Mouse (Mus musculus) kidney, embryonic 15.5 days (tissue): ENCODE results near the gene Tada3. TPM values are rescaled to one million over a fixed set of nuclear protein-coding genes. Genes with fewer than 3 reads are reported as not detected.

Experiments
- ATAC-seq: fragments of 200-750 bp; cut with Nextera tagmentation; replicated peaks from 2 replicates; pipeline ENCODE4 v1.8.0; 2017; ENCODE audit warnings: moderate TSS enrichment; ENCODE audit not compliant: low FRiP score
- H3K27ac ChIP-seq: fragments of 300-500 bp; sonication (generic); 2 replicates; pipeline ENCODE4 v1.5.1; 2015; ENCODE audit warnings: mild to moderate bottlenecking, inconsistent platforms
- H3K27me3 ChIP-seq: fragments of 300-500 bp; sonication (generic); 2 replicates; pipeline ENCODE4 v1.6.1; 2015; ENCODE audit warnings: inconsistent platforms
- H3K36me3 ChIP-seq: fragments of 300-500 bp; sonication (generic); 2 replicates; pipeline ENCODE4 v1.6.1; 2015; ENCODE audit warnings: inconsistent platforms
- H3K4me1 ChIP-seq: fragments of 300-500 bp; sonication (generic); 2 replicates; pipeline ENCODE4 v1.6.1; 2015; ENCODE audit warnings: inconsistent platforms
- H3K4me2 ChIP-seq: fragments of 300-500 bp; sonication (generic); 2 replicates; pipeline ENCODE4 v1.6.1; 2015; ENCODE audit warnings: moderate library complexity, mild to moderate bottlenecking, inconsistent platforms
- H3K4me3 ChIP-seq: fragments of 300-500 bp; sonication (generic); replicated peaks from 2 replicates; pipeline ENCODE4 v1.5.1; 2015; ENCODE audit warnings: mild to moderate bottlenecking, inconsistent platforms
- H3K9ac ChIP-seq: fragments of 300-500 bp; sonication (generic); 2 replicates; pipeline ENCODE4 v1.6.1; 2015; ENCODE audit warnings: mild to moderate bottlenecking, inconsistent platforms
- H3K9me3 ChIP-seq: fragments of 300-500 bp; sonication (generic); replicated peaks from 2 replicates; pipeline ENCODE4 v1.6.1; 2016; ENCODE audit warnings: inconsistent platforms
- WGBS: fragments of 180-500 bp; shearing (Covaris S2); methylation state at CpG from one replicate; pipeline ENCODE4 v1.1.7; 2015; ENCODE audit warnings: mixed read lengths; 5-methylcytosine and 5-hydroxymethylcytosine counted together
- polyA plus RNA-seq: library from polyadenylated mRNA; unstranded; fragments of >200 nt; fragmentation: Nextera tagmentation; extraction: Ambion mirVana; gene quantifications from 2 replicates; pipeline ENCODE4 v1.2.1, GENCODE M21; 2015

Gene Tada3
- polyA plus RNA-seq, 1 experiment from 2014 or later, result 62.1 TPM

DNA sequence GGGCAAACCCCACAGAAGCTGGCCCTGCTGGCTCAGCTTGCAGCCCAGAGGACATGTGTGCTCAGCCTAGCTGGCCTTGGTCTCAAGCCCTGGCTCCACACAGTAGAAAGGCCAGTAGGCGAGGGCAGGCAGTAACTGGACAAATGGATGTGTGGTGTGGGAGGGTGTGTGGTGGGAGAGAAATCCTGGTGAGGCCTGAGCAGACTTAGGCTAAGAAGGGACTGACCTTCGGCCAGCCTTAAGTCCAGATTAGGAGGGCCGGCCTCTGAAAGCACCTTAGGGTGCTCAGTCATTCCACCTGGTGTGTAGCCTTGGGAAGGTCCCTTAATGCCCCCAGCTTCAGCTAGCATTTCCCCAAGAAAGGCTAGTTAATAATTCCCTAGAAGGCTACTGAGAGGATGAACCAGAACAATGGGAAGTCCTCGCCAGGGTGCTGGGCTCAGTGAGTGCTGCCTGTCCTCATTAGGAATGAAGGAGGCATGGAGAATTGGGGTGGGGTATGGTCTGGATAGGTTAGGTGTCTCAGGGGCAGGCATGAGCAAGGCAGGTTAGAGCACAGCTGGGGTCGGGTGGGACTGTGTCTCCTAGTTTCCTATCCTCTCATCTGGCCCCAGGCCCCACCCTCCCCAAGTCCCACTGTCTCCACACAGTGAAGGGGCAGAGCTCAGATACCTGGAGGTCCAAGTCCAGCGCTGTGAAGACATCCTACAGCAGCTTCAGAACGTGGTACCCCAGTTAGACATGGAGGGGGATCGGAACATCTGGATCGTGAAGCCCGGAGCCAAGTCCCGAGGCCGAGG is 27.2 kb upstream of the Tada3 start:
- no peak overlapping the region for H3K4me2 ChIP-seq
- no peaks in the 10 kb centered on the region for H3K4me1 ChIP-seq
- H3K27me3 ChIP-seq, result no peaks in the 10 kb centered on the region
- WGBS, result 76% methylated on average over 12 of the region's 12 CpGs
- H3K4me3 ChIP-seq, result no peak overlapping the region
- H3K9ac ChIP-seq, result no peak overlapping the region
- peak overlapping the region; percentile 61; the same call in 1 of the 2 replicates for H3K27ac ChIP-seq
- peak; percentile 77 for ATAC-seq
- no peaks in the 10 kb centered on the region for H3K9me3 ChIP-seq
- peaks cover 9% of the 10 kb centered on the region; the same call in 1 of the 2 replicates for H3K36me3 ChIP-seq

GRCm38 (mm10) chr6:113402094-113402493 is 24.4 kb upstream of the Tada3 start:
- 91% methylated on average over 13 of the region's 13 CpGs for WGBS

DNA sequence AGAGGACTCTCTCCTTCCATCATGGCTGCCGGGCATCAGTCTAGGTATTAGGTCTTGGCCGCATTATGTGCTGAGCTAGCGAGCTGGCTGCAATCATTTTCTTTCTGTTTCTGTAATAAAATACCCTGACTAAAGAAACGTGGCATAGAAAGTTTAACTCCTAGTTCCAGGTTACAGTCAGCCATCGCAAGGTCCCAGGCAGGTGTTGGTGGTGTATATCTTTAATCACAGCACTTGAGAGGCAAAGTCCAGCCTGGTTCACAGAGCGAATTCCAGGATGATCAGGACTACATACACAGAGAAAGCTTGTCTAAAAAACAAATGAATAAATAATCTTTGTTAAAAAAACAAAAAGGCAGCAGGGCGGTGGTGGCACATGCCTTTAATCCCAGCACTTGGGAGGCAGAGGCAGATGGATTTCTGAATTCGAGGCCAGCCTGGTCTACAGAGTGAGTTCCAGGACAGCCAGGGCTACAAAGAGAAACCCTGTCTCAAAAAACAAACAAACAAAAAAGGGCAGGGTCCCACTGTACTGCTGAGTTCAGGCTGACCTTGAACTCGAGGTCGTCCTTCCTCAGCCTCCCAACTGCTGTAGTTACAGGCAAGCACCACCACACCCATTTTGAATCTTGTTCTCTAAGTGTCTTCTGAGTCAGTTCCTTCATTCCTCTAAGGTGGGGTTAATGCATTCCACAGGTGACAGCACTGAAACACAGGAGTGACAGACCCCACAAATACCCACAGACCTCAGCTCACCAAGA is 18.8 kb upstream of the Tada3 start:
- H3K4me3 ChIP-seq, result no peak overlapping the region
- no peaks in the 10 kb centered on the region for H3K27me3 ChIP-seq
- H3K36me3 ChIP-seq, result peaks cover 11% of the 10 kb centered on the region; the same call in 1 of the 2 replicates
- 83% methylated on average over 10 of the region's 10 CpGs for WGBS
- ATAC-seq, result no peak
- no peak overlapping the region for H3K27ac ChIP-seq
- H3K9me3 ChIP-seq, result no peaks in the 10 kb centered on the region
- no peak overlapping the region for H3K4me2 ChIP-seq
- no peak overlapping the region for H3K9ac ChIP-seq
- peaks cover 17% of the 10 kb centered on the region for H3K4me1 ChIP-seq

More at GRCm38 (mm10) chr6:113402094-113402493, 24.4 kb upstream of the Tada3 start:
- no peaks in the 10 kb centered on the region for H3K27me3 ChIP-seq
- no peaks in the 10 kb centered on the region for H3K9me3 ChIP-seq
- no peak for ATAC-seq
- peaks cover 4% of the 10 kb centered on the region; the same call in 1 of the 2 replicates for H3K36me3 ChIP-seq
- no peak overlapping the region for H3K4me2 ChIP-seq
- H3K4me3 ChIP-seq, result no peak overlapping the region
- no peak overlapping the region for H3K27ac ChIP-seq
- H3K4me1 ChIP-seq, result no peaks in the 10 kb centered on the region
- no peak overlapping the region for H3K9ac ChIP-seq

DNA sequence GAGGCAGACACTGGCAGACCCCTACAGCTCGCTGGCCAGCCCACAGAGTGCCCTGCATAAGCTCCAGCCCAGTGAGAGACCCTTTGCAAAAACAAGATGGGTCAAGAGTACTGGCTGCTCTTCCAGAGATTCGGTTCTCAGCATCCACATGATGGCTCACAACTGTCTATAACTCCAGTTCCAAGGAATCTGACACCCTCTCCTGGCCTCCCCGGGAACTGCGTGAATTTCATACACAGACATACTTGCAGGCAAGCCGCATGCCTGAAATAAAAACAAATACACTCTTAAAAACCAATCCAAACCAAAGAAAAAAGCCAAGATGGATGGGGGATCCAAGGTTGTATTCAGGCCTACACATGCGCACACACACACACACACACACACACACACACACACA is 17.8 kb upstream of the Tada3 start:
- H3K9ac ChIP-seq, result no peak overlapping the region
- no peak overlapping the region for H3K27ac ChIP-seq
- H3K4me1 ChIP-seq, result peaks cover 19% of the 10 kb centered on the region
- no peaks in the 10 kb centered on the region for H3K9me3 ChIP-seq
- WGBS, result 97% methylated on average over 6 of the region's 6 CpGs
- no peak overlapping the region for H3K4me3 ChIP-seq
- no peaks in the 10 kb centered on the region for H3K27me3 ChIP-seq
- H3K36me3 ChIP-seq, result peaks cover 17% of the 10 kb centered on the region
- no peak overlapping the region for H3K4me2 ChIP-seq
- ATAC-seq, result no peak

DNA sequence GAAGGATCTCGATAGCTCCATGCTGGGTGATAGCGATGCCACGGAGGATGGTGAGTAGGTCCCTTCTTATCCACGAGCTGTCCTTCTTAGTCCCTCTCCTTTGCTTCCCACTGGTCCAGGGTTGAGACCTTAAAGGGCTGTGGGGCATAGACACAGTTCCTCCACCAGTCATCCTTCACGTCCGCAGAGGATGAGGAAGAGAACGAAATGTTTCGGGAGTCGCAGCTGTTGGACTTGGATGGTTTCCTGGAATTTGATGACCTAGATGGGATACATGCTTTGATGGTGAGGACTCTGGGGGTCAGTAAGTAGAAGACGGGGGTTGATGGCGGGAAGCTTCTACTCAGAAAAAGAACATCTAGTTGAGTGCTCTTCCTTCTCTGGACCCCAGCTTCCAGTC is 17.1 kb upstream of the Tada3 start:
- H3K4me1 ChIP-seq, result peaks cover 19% of the 10 kb centered on the region

DNA sequence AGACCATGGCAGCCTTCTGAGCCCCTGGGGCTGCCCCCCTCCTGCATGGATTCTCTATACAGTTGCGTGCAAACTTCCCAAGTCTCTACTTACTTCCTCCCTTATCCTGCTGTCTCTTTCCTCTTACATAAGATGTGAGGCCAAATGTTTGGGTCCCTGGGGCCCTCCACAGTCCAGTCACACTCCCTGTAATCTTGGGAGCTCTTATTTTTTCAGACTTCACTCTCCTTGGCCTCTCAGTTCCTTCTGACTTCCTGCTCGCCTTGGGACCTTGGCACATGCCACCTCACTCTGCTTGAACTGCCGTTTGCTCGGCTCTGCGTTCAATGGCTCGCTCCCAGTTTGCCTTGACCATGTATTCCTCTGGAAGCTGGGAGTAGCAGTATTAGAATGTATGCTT is 16.3 kb upstream of the Tada3 start:
- Histone ChIP-seq H3K4me3 (no peak overlapping the region), H3K27ac (no peak overlapping the region), H3K9me3 (no peaks in the 10 kb centered on the region), H3K4me2 (no peak overlapping the region), H3K4me1 (peaks cover 19% of the 10 kb centered on the region), H3K9ac (no peak overlapping the region), H3K36me3 (peaks cover 32% of the 10 kb centered on the region), H3K27me3 (no peaks in the 10 kb centered on the region)
- ATAC-seq, result no peak
- 88% methylated on average over 6 of the region's 6 CpGs for WGBS

More for the DNA sequence above, 17.1 kb upstream of the Tada3 start:
- ATAC-seq, result no peak
- Histone ChIP-seq H3K36me3 (peaks cover 24% of the 10 kb centered on the region), H3K4me3 (no peak overlapping the region), H3K9me3 (no peaks in the 10 kb centered on the region), H3K4me2 (no peak overlapping the region), H3K9ac (no peak overlapping the region), H3K27me3 (no peaks in the 10 kb centered on the region), H3K27ac (no peak overlapping the region)
- WGBS, result 87% methylated on average over 11 of the region's 11 CpGs

- Histone ChIP-seq H3K27ac (peak overlapping the region; percentile 59), H3K9ac (peak overlapping the region; percentile 48), H3K9me3 (no peaks in the 10 kb centered on the region), H3K36me3 (peaks cover 47% of the 10 kb centered on the region), H3K4me2 (peak overlapping the region; percentile 95), H3K4me3 (peak overlapping the region; percentile 53), H3K27me3 (no peaks in the 10 kb centered on the region), H3K4me1 (peaks cover 19% of the 10 kb centered on the region)
- peak; percentile 89 for ATAC-seq
- WGBS, result under 1% methylated on average over 51 of the region's 51 CpGs
Measured at GRCm38 (mm10) chr6:113392387-113393071, 14.8 kb upstream of the Tada3 start.

DNA sequence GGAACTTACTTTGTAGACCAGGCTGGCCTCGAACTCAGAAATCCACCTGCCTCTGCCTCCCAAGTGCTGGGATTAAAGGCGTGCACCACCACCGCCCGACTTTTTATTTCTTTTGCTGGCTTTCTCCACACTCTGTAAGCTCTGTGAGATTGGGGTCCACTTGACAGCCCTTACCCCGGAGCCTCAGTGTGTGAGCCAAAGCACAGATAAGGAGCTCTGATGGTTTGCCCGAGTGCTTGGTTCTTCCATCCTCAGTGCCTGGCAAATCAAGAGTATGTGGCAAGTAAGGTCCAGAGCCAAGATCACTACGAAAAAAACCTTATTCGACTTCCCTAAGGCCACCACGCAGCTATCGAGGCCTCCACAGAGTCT is 14.3 kb upstream of the Tada3 start:
- peak overlapping the region; percentile 59; the same call in 1 of the 2 replicates for H3K27ac ChIP-seq
- H3K4me2 ChIP-seq, result peak overlapping the region; percentile 95
- H3K36me3 ChIP-seq, result peaks cover 52% of the 10 kb centered on the region
- peak overlapping the region; percentile 48 for H3K9ac ChIP-seq
- WGBS, result 32% methylated on average over 10 of the region's 10 CpGs
- ATAC-seq, result no peak
- peaks cover 19% of the 10 kb centered on the region for H3K4me1 ChIP-seq
- peak overlapping the region; percentile 53 for H3K4me3 ChIP-seq
- H3K9me3 ChIP-seq, result no peaks in the 10 kb centered on the region
- no peaks in the 10 kb centered on the region for H3K27me3 ChIP-seq

DNA sequence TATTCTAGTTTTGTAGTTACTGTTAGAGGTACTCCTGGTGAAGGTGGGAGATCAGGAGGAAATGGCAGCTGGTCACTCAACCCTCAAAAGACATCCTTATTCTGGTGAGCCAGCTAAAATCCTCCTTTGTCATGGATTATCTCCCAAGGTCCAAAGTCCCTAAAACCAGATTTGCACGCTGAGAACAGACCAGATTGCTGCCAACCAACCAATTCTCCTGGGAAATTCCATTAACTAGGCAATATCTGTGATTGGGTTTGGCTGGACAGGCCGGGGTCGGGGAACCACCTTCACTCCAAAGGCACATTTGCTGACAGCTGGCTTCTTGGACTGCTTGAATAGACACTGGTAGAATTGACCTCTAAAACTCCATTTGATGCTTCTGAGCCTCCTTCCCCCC is 13.0 kb upstream of the Tada3 start:
- Histone ChIP-seq H3K4me1 (peaks cover 19% of the 10 kb centered on the region), H3K27me3 (no peaks in the 10 kb centered on the region), H3K9ac (no peak overlapping the region), H3K36me3 (peaks cover 59% of the 10 kb centered on the region), H3K27ac (no peak overlapping the region), H3K4me3 (no peak overlapping the region), H3K4me2 (no peak overlapping the region), H3K9me3 (no peaks in the 10 kb centered on the region)
- no peak for ATAC-seq
- 85% methylated on average over 3 of the region's 3 CpGs for WGBS

DNA sequence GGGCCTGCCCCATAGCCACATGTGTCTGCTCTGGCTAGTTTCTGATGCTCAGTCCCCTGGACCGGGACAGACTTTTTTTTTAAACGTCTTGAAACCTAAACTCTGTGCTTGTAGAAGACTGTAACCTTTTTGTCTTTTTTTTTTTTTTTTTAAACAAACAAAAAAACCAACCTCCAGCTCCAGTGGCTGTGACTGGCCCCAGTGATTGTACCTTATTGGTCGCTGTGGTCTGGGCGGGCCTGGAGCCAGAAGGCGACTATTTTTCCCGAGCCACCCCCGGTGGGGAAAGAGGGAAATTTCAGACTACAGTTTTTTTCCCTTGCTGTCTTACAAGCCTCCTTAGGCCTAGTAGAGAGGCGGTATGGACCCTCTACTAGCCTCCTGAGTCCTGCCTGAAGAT is 11.3 kb upstream of the Tada3 start, which contains the start of gene Ttll3:
Gene Ttll3, plus strand, starts transcription at position 301 of the 400 bp plus-strand sequence.
- Histone ChIP-seq H3K9ac (no peak within 1 kb of the TSS), H3K9me3 (no peaks in the 10 kb centered on the region), H3K36me3 (peaks cover 71% of the 10 kb centered on the region), H3K27ac (no peak within 1 kb of the TSS), H3K27me3 (no peaks in the 10 kb centered on the region), H3K4me2 (no peak within 1 kb of the TSS), H3K4me3 (no peak within 1 kb of the TSS), H3K4me1 (peaks cover 19% of the 10 kb centered on the region)
- 70% methylated on average over 8 of the region's 8 CpGs for WGBS
- ATAC-seq, result no peak

- no peak overlapping the region for H3K27ac ChIP-seq
- H3K27me3 ChIP-seq, result no peaks in the 10 kb centered on the region
- no peak overlapping the region for H3K4me3 ChIP-seq
- no peaks in the 10 kb centered on the region for H3K4me1 ChIP-seq
- ATAC-seq, result no peak
- H3K9me3 ChIP-seq, result no peaks in the 10 kb centered on the region
- no peak overlapping the region for H3K4me2 ChIP-seq
- WGBS, result 42% methylated on average over 3 of the region's 3 CpGs
- H3K36me3 ChIP-seq, result peaks cover 99% of the 10 kb centered on the region
- no peak overlapping the region for H3K9ac ChIP-seq
Measured at GRCm38 (mm10) chr6:113386025-113386424, 8.3 kb upstream of the Tada3 start.
